ENCODE assay signal across 8 mouse cellular contexts in the genomic region with DNA sequence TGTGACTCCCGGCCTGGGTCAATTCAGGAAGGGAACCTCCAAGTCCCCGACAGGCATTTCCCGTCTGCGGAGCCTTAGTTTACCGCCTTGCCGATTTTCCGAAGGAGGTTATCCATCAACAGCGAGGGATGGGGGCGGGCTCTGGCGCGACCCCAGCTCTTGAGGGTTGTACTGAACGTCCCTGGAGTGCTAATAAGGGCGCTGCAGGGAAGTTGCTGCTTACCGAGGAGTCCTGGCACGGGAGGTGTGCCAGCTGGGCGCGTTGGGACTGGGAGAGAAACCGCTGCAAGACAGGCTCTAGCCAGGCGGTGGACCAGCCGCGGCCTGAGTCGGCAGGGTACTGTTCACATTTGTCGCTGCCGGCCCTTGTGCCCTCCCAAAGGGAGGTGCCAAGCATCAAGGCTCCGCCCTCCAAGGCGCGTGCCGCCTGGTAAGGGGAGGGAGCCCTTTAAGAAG. TPM values are rescaled to one million over a fixed set of nuclear protein-coding genes. Genes with fewer than 3 reads are reported as not detected.
DNase-seq lines count a peak whose midpoint lies in the region; ATAC-seq and TF ChIP-seq lines count a peak whose summit lies in the region.

No protein-coding gene starts in this region.

- peaks cover 0 to 28% of the 10 kb centered on the region in 2 experiments for H3K36me3 ChIP-seq in CH12.LX (replicated peaks in 1 of 2; ENCODE audit: control insufficient read depth in 1 of 2, insufficient read depth in 1 of 2, low read length in 1 of 2)
- H3K36me3 ChIP-seq in heart, embryonic 15.5 days = peaks cover 9% of the 10 kb centered on the region; the same call in 1 of the 2 replicates
- H3K36me3 ChIP-seq in liver, embryonic 15.5 days (replicated peaks) = no peaks in the 10 kb centered on the region
- H3K36me3 ChIP-seq in neural tube, embryonic 11.5 days (ENCODE audit: control insufficient read depth, insufficient read depth, low read length) = no peaks in the 10 kb centered on the region
- no peaks in the 10 kb centered on the region; the same call in 1 of the 2 replicates for H3K36me3 ChIP-seq in stomach, embryonic 16.5 days (ENCODE audit: control insufficient read depth, insufficient read depth, low read length)

- peak overlapping the region; percentile 36 for H3K9ac ChIP-seq in CH12.LX (ENCODE audit: insufficient read depth, low read depth)
- H3K9ac ChIP-seq in heart, embryonic 15.5 days = peak overlapping the region; percentile 64
- H3K9ac ChIP-seq in liver, embryonic 15.5 days = peak overlapping the region; percentile 64
- peak overlapping the region; percentile 66 for H3K9ac ChIP-seq in neural tube, embryonic 11.5 days (ENCODE audit: low read length)
- peak overlapping the region; percentile 80 for H3K9ac ChIP-seq in stomach, embryonic 16.5 days (ENCODE audit: low read length)

- dilution Hi-C loops in CH12.LX (cut with MboI; ENCODE audit: extremely low pct_ligation_motif_present, extremely low pct_unique_long_range_greater_than_20kb, low sequenced_read_pairs) = no loop called here

- no peak for TF ChIP-seq RAD21 in CH12.LX (IDR thresholded peaks at IDR 0.05; ENCODE audit: low read depth, low read length)

- H3K9me3 ChIP-seq in CH12.LX (replicated peaks; ENCODE audit: low read length) = no peaks in the 10 kb centered on the region
- no peaks in the 10 kb centered on the region for H3K9me3 ChIP-seq in heart, embryonic 15.5 days (replicated peaks)
- H3K9me3 ChIP-seq in liver, embryonic 15.5 days (replicated peaks) = no peaks in the 10 kb centered on the region
- no peaks in the 10 kb centered on the region for H3K9me3 ChIP-seq in neural tube, embryonic 11.5 days (ENCODE audit: control insufficient read depth, low read length)
- no peaks in the 10 kb centered on the region for H3K9me3 ChIP-seq in stomach, embryonic 16.5 days (replicated peaks; ENCODE audit: control insufficient read depth, low read length)

- peak; percentile 63 for ATAC-seq in heart, embryonic 15.5 days (replicated peaks; ENCODE audit: insufficient number of reproducible peaks, insufficient read depth, low FRiP score, low read depth)
- ATAC-seq in liver, embryonic 15.5 days (ENCODE audit: insufficient read depth) = peak; percentile 80
- ATAC-seq in neural tube, embryonic 11.5 days (ENCODE audit: insufficient read depth, low FRiP score, low TSS enrichment) = peak; percentile 86
- peak; percentile 85 for ATAC-seq in stomach, embryonic 16.5 days (ENCODE audit: insufficient read depth, low FRiP score)

- peak; percentile 89 for DNase-seq in CH12.LX (ENCODE audit: extremely low read depth)
- peak; percentile 54 for DNase-seq in c-Kit-negative CD71-positive TER-119-positive erythroid progenitor cells, embryonic 14.5 days (ENCODE audit: low read depth, low spot score)
- DNase-seq in fibroblast of lung, adult 2 months (ENCODE audit: low read depth) = peak; percentile 79
- DNase-seq in kidney, postnatal 25 days = peak; percentile 88 to 95
- peak; percentile 87 for DNase-seq in neural tube, embryonic 11.5 days (ENCODE audit: low spot score)

- no peak for TF ChIP-seq CTCF in CH12.LX (conservative IDR thresholded peaks at IDR 0.05 in 1 of 2, IDR thresholded peaks at IDR 0.05 in 1 of 2; ENCODE audit: low read depth in 2 of 2, low read length in 2 of 2)

- H3K27me3 ChIP-seq in CH12.LX (replicated peaks) = no peaks in the 10 kb centered on the region
- no peaks in the 10 kb centered on the region; the same call in none of the 2 replicates for H3K27me3 ChIP-seq in heart, embryonic 15.5 days
- no peaks in the 10 kb centered on the region for H3K27me3 ChIP-seq in liver, embryonic 15.5 days
- H3K27me3 ChIP-seq in neural tube, embryonic 11.5 days (ENCODE audit: control insufficient read depth, insufficient read depth, low read length) = no peaks in the 10 kb centered on the region
- H3K27me3 ChIP-seq in stomach, embryonic 16.5 days (ENCODE audit: control insufficient read depth, insufficient read depth, low read length) = no peaks in the 10 kb centered on the region

- H3K4me2 ChIP-seq in CH12.LX (ENCODE audit: insufficient read depth, low read depth, poor library complexity, severe bottlenecking) = peak overlapping the region; percentile 60
- H3K4me2 ChIP-seq in heart, embryonic 15.5 days = peak overlapping the region; percentile 93
- H3K4me2 ChIP-seq in liver, embryonic 15.5 days = peak overlapping the region; percentile 98
- H3K4me2 ChIP-seq in neural tube, embryonic 11.5 days (ENCODE audit: low read depth) = peak overlapping the region; percentile 93
- H3K4me2 ChIP-seq in stomach, embryonic 16.5 days (ENCODE audit: low read depth, low read length) = peak overlapping the region; percentile 86

- peaks cover 0 to 41% of the 10 kb centered on the region in 2 experiments; a peak in 2 of 4 replicates for H3K4me1 ChIP-seq in CH12.LX (ENCODE audit: control insufficient read depth in 1 of 2, insufficient read depth in 2 of 2)
- peaks cover 34% of the 10 kb centered on the region for H3K4me1 ChIP-seq in heart, embryonic 15.5 days (replicated peaks)
- H3K4me1 ChIP-seq in liver, embryonic 15.5 days (replicated peaks) = peaks cover 36% of the 10 kb centered on the region
- peaks cover 5% of the 10 kb centered on the region; the same call in 1 of the 2 replicates for H3K4me1 ChIP-seq in neural tube, embryonic 11.5 days (ENCODE audit: control insufficient read depth, insufficient read depth, low read length)
- peaks cover 19% of the 10 kb centered on the region for H3K4me1 ChIP-seq in stomach, embryonic 16.5 days (ENCODE audit: control insufficient read depth, insufficient read depth, low read length)

- H3K4me3 ChIP-seq in CH12.LX (replicated peaks in 1 of 3; ENCODE audit: low read depth in 2 of 3, low read length in 2 of 3, poor library complexity in 1 of 3) = peak overlapping the region; percentile 64 to 66 (median 64)
- H3K4me3 ChIP-seq in heart, embryonic 15.5 days = peak overlapping the region; percentile 79
- peak overlapping the region; percentile 72 for H3K4me3 ChIP-seq in liver, embryonic 15.5 days (replicated peaks)
- H3K4me3 ChIP-seq in neural tube, embryonic 11.5 days (ENCODE audit: low read depth, low read length) = peak overlapping the region; percentile 70
- H3K4me3 ChIP-seq in stomach, embryonic 16.5 days (replicated peaks; ENCODE audit: low read length) = peak overlapping the region; percentile 93

- H3K27ac ChIP-seq in CH12.LX (ENCODE audit: insufficient read depth, low read depth) = no peak overlapping the region
- peak overlapping the region; percentile 84 for H3K27ac ChIP-seq in heart, embryonic 15.5 days
- peak overlapping the region; percentile 75 for H3K27ac ChIP-seq in liver, embryonic 15.5 days (replicated peaks)
- 0 out of 2 replicates have a peak overlapping the region, but pooled peaks have one; percentile 27 for H3K27ac ChIP-seq in neural tube, embryonic 11.5 days (ENCODE audit: low read depth, low read length)
- H3K27ac ChIP-seq in stomach, embryonic 16.5 days (ENCODE audit: low read length) = peak overlapping the region; percentile 88

- in situ Hi-C loops in CH12.LX (cut with MboI; ENCODE audit: low pct_ligation_motif_present, low pct_unique_long_range_greater_than_20kb, low sequenced_read_pairs) = no loop called here

- 1% methylated on average over 28 of the region's 28 CpGs for WGBS in heart, embryonic 15.5 days
- WGBS in liver, embryonic 15.5 days (ENCODE audit: insufficient replicate concordance) = under 1% methylated on average over 28 of the region's 28 CpGs
- under 1% methylated on average over 28 of the region's 28 CpGs for WGBS in neural tube, embryonic 11.5 days
- WGBS in stomach, embryonic 16.5 days = 0% methylated on average over 28 of the region's 28 CpGs

- TF ChIP-seq EP300 in CH12.LX (IDR thresholded peaks at IDR 0.05; ENCODE audit: low read length) = no peak

- no peaks in the 10 kb centered on the region for H3K79me2 ChIP-seq in CH12.LX (replicated peaks; ENCODE audit: control insufficient read depth, extremely low read depth, insufficient read depth, poor library complexity, severe bottlenecking)

- TF ChIP-seq POLR2A in CH12.LX (IDR thresholded peaks at IDR 0.05; ENCODE audit: low read depth, low read length) = peak; percentile 91

TF ChIP-seq in CH12.LX, 34 proteins besides CTCF, POLR2A, EP300 and RAD21 (continues in another document):
- no peak for TF ChIP-seq MXI1 (IDR thresholded peaks at IDR 0.05; ENCODE audit: low read depth, low read length)
- no peak for TF ChIP-seq POLR2AphosphoS2 (IDR thresholded peaks at IDR 0.05; ENCODE audit: low read depth, low read length)
- no peak for TF ChIP-seq MAX (IDR thresholded peaks at IDR 0.05; ENCODE audit: low read length)
- TF ChIP-seq ZMIZ1 (IDR thresholded peaks at IDR 0.05; ENCODE audit: low read depth, low read length) = 0 out of 2 replicates have a peak, but pooled peaks have one; percentile 58
- no peak for TF ChIP-seq SMC3 (IDR thresholded peaks at IDR 0.05; ENCODE audit: low read depth, low read length)

RNA-seq across cellular contexts. Expression of a gene that starts 1.2 kb away (rescaled TPM):
- total RNA-seq in CH12.LX (2012; rRNA removed) (5.0 and 5.2 TPM in 2 replicates), CH12.LX (2014; rRNA removed) (3.4 and 5.0 TPM in 2 replicates)
- 8.3 and 10.0 TPM in 2 replicates for polyA plus RNA-seq in CH12.LX (2012; ENCODE audit: insufficient read length, low read depth)
- polyA plus RNA-seq in heart, embryonic 15.5 days (2015; fragmentation: Nextera tagmentation; extraction: Ambion mirVana) = 5.5 and 6.9 TPM in 2 replicates
- polyA plus RNA-seq in liver, embryonic 15.5 days (2015; fragmentation: Nextera tagmentation; extraction: Ambion mirVana) = 6.3 and 6.5 TPM in 2 replicates
- polyA plus RNA-seq in neural tube, embryonic 11.5 days (2014; fragmentation: Nextera tagmentation; extraction: Ambion mirVana) = 8.8 and 13.2 TPM in 2 replicates
- polyA plus RNA-seq in stomach, embryonic 16.5 days (2015; fragmentation: Nextera tagmentation; extraction: Ambion mirVana) = 15.5 and 16.1 TPM in 2 replicates

RNA-seq across cellular contexts. Expression of a gene that starts 28.1 kb away (rescaled TPM):
- total RNA-seq in CH12.LX (2012; rRNA removed) = 0.04 and 0.29 TPM in 2 replicates
- total RNA-seq in CH12.LX (2014; rRNA removed) = not detected in 2 replicates
- 0.04 TPM in 1 of 2 replicates, not detected in the other for polyA plus RNA-seq in CH12.LX (2012; ENCODE audit: insufficient read length, low read depth)
- polyA plus RNA-seq in heart, embryonic 15.5 days (2015; fragmentation: Nextera tagmentation; extraction: Ambion mirVana) = 0.06 and 0.22 TPM in 2 replicates
- polyA plus RNA-seq in liver, embryonic 15.5 days (2015; fragmentation: Nextera tagmentation; extraction: Ambion mirVana) = 0.15 and 0.16 TPM in 2 replicates
- 6.7 and 8.9 TPM in 2 replicates for polyA plus RNA-seq in neural tube, embryonic 11.5 days (2014; fragmentation: Nextera tagmentation; extraction: Ambion mirVana)
- 0.74 and 1.0 TPM in 2 replicates for polyA plus RNA-seq in stomach, embryonic 16.5 days (2015; fragmentation: Nextera tagmentation; extraction: Ambion mirVana)

RNA-seq across cellular contexts. Expression of a gene that starts 46.1 kb away (rescaled TPM):
- total RNA-seq in CH12.LX (2012; rRNA removed) (4.4 and 6.6 TPM in 2 replicates), CH12.LX (2014; rRNA removed) (5.1 and 6.4 TPM in 2 replicates)
- polyA plus RNA-seq in CH12.LX (2012; ENCODE audit: insufficient read length, low read depth) = 11.9 and 13.2 TPM in 2 replicates
- 9.7 and 14.5 TPM in 2 replicates for polyA plus RNA-seq in heart, embryonic 15.5 days (2015; fragmentation: Nextera tagmentation; extraction: Ambion mirVana)
- 3.9 and 9.1 TPM in 2 replicates for polyA plus RNA-seq in liver, embryonic 15.5 days (2015; fragmentation: Nextera tagmentation; extraction: Ambion mirVana)
- 14.5 and 15.5 TPM in 2 replicates for polyA plus RNA-seq in neural tube, embryonic 11.5 days (2014; fragmentation: Nextera tagmentation; extraction: Ambion mirVana)
- 13.7 and 14.2 TPM in 2 replicates for polyA plus RNA-seq in stomach, embryonic 16.5 days (2015; fragmentation: Nextera tagmentation; extraction: Ambion mirVana)
